Mouse (Mus musculus): Measurements from ENCODE around the gene Spem1.
A peak's percentile ranks its signal among the peaks of the same experiment; 100 is the strongest.

- TF ChIP-seq CTCF (IDR thresholded peaks at IDR 0.05; ENCODE audit: insufficient read depth, low read length) (no peak), POLR2A (IDR thresholded peaks at IDR 0.05; ENCODE audit: borderline replicate concordance, extremely low read depth, low read depth, low read length) (peak; percentile 93)
These were observed 26.6 kb downstream of the Spem1 start, which contains the start of gene Chrnb1 for GRCm38 (mm10) chr11:69795168-69795982.
